Mouse (Mus musculus) liver, postnatal 0 days (tissue): ENCODE data around the gene Tmem63c. TPM values are rescaled to one million over a fixed set of nuclear protein-coding genes. Genes with fewer than 3 reads are reported as not detected.
A peak's percentile ranks its signal among the peaks of the same experiment; 100 is the strongest.

ENCODE experiments used
- ATAC-seq: fragments of 200-750 bp; cut with Nextera tagmentation; 2 replicates; pipeline ENCODE4 v1.8.0; 2017; ENCODE audit warnings: mild to moderate bottlenecking, moderate library complexity
- DNase-seq: peaks from one replicate; pipeline ENCODE4 v3.0.0-alpha.2; 2016
- H3K27ac ChIP-seq: fragments of 300-500 bp; sonication (generic); 2 replicates; pipeline ENCODE4 v1.5.1; 2014; ENCODE audit warnings: antibody characterized with exemption, moderate library complexity, mild to moderate bottlenecking, low read depth
- H3K27me3 ChIP-seq: fragments of 300-500 bp; sonication (generic); 2 replicates; pipeline ENCODE4 v1.6.1; 2014; ENCODE audit warnings: low read length, control low read depth, mixed read lengths; ENCODE audit not compliant: insufficient read depth
- H3K36me3 ChIP-seq: fragments of 300-500 bp; sonication (generic); replicated peaks from 2 replicates; pipeline ENCODE4 v1.6.1; 2014; ENCODE audit warnings: mild to moderate bottlenecking, control low read depth, low read length, moderate library complexity, mixed read lengths; ENCODE audit not compliant: insufficient read depth
- H3K4me1 ChIP-seq: fragments of 300-500 bp; sonication (generic); 2 replicates; pipeline ENCODE4 v1.6.1; 2014; ENCODE audit warnings: antibody characterized with exemption, mild to moderate bottlenecking, control low read depth; ENCODE audit not compliant: insufficient read depth
- H3K4me2 ChIP-seq: fragments of 300-500 bp; sonication (generic); 2 replicates; pipeline ENCODE4 v1.6.1; 2014; ENCODE audit warnings: low read depth, mild to moderate bottlenecking, low read length, moderate library complexity, mixed read lengths
- H3K4me3 ChIP-seq: fragments of 300-500 bp; sonication (generic); 2 replicates; pipeline ENCODE4 v1.5.1; 2014; ENCODE audit warnings: low read depth, low read length
- H3K9ac ChIP-seq: fragments of 300-500 bp; sonication (generic); replicated peaks from 2 replicates; pipeline ENCODE4 v1.6.1; 2014; ENCODE audit warnings: mild to moderate bottlenecking, moderate library complexity
- H3K9me3 ChIP-seq: fragments of 300-500 bp; sonication (generic); 2 replicates; pipeline ENCODE4 v1.6.1; 2016; ENCODE audit warnings: mild to moderate bottlenecking, control low read depth, low read length, mixed read lengths
- CTCF ChIP-seq: sonication (generic); IDR thresholded peaks from 2 replicates; pipeline ENCODE4 v1.5.1; 2016; ENCODE audit warnings: antibody characterized with exemption, low read depth
- EP300 ChIP-seq: IDR thresholded peaks from 2 replicates; pipeline ENCODE4 v1.6.1; 2016; ENCODE audit warnings: antibody characterized with exemption, low read depth, mild to moderate bottlenecking
- WGBS: fragments of 180-500 bp; shearing (Covaris S2); extraction: QIAGEN DNeasy Blood & Tissue Kit; methylation state at CpG from one replicate; pipeline ENCODE4 v1.1.7; 2014; ENCODE audit not compliant: insufficient replicate concordance; 5-methylcytosine and 5-hydroxymethylcytosine counted together
- polyA plus RNA-seq: library from polyadenylated mRNA; unstranded; fragments of >200 nt; fragmentation: Nextera tagmentation; extraction: Ambion mirVana; gene quantifications from 2 replicates; pipeline ENCODE4 v1.2.1, GENCODE M21; 2015

Tmem63c gene
- polyA plus RNA-seq, 1 experiment from 2014 or later = not detected

DNA sequence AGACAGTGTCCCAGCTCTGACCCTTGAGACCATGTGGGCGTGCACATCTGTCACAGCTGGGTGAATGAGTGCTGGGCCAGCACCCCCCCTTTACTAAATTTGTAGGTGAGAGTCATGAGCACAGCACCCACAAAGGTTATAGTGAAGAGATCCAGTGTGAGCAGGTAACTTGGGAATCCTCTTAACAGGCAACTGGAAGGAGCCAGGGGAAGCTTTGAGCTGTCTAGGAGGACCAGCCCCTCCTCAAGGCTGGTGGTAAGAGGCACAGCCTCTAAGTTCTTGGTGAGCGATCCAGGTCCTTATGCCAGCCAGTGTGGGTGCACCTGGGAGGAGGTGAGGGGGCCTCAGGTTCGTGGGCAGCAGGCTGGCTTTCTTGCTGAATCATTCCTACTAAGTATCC is 17.5 kb upstream of the Tmem63c start:
- ATAC-seq (no peak), DNase-seq (no peak)
- TF ChIP-seq EP300 (no peak), CTCF (no peak)
- Histone ChIP-seq H3K27ac (no peak overlapping the region), H3K36me3 (no peaks in the 10 kb centered on the region), H3K9ac (no peak overlapping the region), H3K4me3 (no peak overlapping the region), H3K9me3 (no peaks in the 10 kb centered on the region), H3K27me3 (no peaks in the 10 kb centered on the region), H3K4me2 (no peak overlapping the region), H3K4me1 (no peaks in the 10 kb centered on the region)
- 41% methylated on average over 3 of the region's 3 CpGs for WGBS

DNA sequence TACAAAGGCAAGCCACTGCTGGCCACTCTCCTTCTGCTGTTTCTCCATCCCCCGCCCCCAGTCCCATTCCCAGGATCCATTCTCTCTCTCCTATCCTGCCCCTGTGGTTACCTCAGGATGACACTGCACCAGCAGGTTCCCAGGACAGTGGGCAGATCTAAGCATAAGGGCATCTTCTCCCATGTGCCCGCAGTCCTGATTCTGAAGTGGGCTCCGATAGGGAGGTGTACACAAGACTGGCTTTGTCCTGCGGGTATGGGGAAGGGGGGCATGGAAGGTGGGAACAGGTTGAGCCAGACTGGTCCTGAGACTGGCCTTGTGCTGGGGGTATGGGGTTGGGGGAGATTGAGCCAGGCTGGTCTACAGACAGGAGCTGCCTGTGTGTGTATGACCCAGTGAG is 16.5 kb upstream of the Tmem63c start:
- ATAC-seq (no peak), DNase-seq (no peak)
- no peaks in the 10 kb centered on the region for H3K9me3 ChIP-seq
- no peak overlapping the region for H3K4me2 ChIP-seq
- no peak overlapping the region for H3K9ac ChIP-seq
- H3K36me3 ChIP-seq = no peaks in the 10 kb centered on the region
- no peak for TF ChIP-seq EP300
- no peak for TF ChIP-seq CTCF
- H3K4me1 ChIP-seq = no peaks in the 10 kb centered on the region
- no peaks in the 10 kb centered on the region for H3K27me3 ChIP-seq
- H3K4me3 ChIP-seq = no peak overlapping the region
- 76% methylated on average over 4 of the region's 4 CpGs for WGBS
- H3K27ac ChIP-seq = no peak overlapping the region

DNA sequence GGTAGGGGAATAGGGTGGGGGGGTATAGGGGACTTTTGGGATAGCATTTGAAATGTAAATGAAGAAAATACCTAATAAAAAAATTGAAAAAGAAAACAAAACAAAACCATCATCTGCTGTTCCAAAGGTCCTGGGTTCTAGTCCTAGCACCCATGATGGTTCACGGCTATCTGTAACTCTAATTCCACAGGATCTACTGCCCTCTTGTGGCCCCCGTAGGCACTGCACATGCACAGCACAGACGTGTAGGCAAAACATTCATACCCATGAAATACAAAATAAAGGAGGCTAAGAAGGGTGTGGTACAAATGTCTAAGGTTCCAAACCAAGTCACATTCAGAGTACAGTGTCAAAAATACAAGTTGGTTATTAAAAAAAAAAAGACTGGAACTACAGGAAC is 4.1 kb upstream of the Tmem63c start:
- Histone ChIP-seq H3K9me3 (no peaks in the 10 kb centered on the region), H3K4me2 (no peak overlapping the region), H3K27me3 (no peaks in the 10 kb centered on the region), H3K4me3 (no peak overlapping the region), H3K9ac (no peak overlapping the region), H3K36me3 (no peaks in the 10 kb centered on the region), H3K27ac (no peak overlapping the region), H3K4me1 (no peaks in the 10 kb centered on the region)
- TF ChIP-seq EP300 (no peak), CTCF (peak; percentile 67)
- ATAC-seq (no peak), DNase-seq (peak; percentile 49)
- WGBS = 30% methylated on average over 3 of the region's 3 CpGs

DNA sequence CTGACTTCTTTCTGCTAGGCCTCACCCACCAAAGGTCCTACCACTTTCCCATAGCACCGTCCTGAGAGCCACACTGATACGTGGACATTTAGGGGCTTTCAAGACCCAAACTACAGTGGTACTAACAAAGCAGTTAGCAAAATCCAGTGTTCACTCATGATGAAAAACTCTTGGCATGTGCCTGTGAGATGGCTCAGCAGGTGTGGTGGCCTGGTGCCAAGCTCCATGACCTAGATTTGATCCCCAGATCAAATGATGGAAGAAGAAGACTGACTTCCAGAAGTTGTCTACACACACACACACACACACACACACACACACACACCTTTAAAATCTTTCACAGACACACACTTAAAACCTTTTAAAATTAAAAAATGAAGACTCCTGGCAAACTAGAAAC is 2.4 kb upstream of the Tmem63c start:
- Histone ChIP-seq H3K36me3 (no peaks in the 10 kb centered on the region), H3K4me2 (no peak overlapping the region), H3K9me3 (no peaks in the 10 kb centered on the region), H3K4me1 (no peaks in the 10 kb centered on the region), H3K4me3 (no peak overlapping the region), H3K27ac (no peak overlapping the region), H3K27me3 (no peaks in the 10 kb centered on the region), H3K9ac (no peak overlapping the region)
- TF ChIP-seq EP300 = no peak
- TF ChIP-seq CTCF = no peak
- WGBS = 79% methylated on average over 2 of the region's 2 CpGs
- DNase-seq (no peak), ATAC-seq (no peak)

DNA sequence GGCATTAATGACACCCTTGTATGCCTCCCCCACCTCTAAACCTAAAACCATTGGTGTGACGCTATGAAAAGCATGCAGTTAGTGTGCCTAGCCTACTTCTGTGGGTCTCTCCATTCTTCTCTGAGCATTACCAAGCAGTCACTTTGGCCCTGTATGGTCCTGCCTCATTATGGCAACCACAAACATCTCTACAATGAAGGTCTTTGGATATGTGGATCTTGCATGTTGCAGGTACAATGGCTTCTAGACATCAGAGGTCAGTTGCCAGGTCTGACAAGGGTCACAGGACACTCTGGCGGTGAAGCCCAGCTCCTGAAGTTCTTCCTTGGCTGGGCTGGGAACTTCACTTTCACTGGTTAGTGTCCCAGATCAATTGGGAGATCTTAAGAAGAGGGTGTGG is 866 bp downstream of the Tmem63c start:
- WGBS = 60% methylated on average over 2 of the region's 2 CpGs
- no peaks in the 10 kb centered on the region for H3K36me3 ChIP-seq
- H3K4me3 ChIP-seq = no peak overlapping the region
- no peak for TF ChIP-seq CTCF
- no peak for TF ChIP-seq EP300
- no peak overlapping the region for H3K9ac ChIP-seq
- DNase-seq = no peak
- H3K4me1 ChIP-seq = no peaks in the 10 kb centered on the region
- H3K9me3 ChIP-seq = no peaks in the 10 kb centered on the region
- ATAC-seq = no peak
- H3K27me3 ChIP-seq = peaks cover 15% of the 10 kb centered on the region
- H3K27ac ChIP-seq = no peak overlapping the region
- H3K4me2 ChIP-seq = no peak overlapping the region

DNA sequence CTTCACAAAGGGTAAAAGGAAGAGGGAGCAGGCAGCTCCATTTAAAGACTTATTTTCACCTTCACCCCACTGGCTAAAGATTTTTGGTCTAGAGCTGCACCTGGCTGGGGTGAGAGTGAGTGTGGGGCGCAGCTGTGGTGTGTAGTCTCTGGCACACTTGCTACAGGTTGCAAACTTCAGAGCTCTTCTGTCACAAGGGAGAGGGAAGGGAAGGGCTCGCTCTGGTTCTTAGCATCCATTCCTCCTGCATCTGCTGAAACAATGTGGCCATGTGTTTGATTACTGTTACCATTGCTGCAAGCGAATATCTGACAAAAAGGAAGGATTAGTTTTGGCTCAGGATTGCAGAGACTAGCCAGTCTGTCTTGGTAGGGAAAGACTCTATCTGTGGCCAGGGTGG is 2.3 kb downstream of the Tmem63c start:
- H3K36me3 ChIP-seq = no peaks in the 10 kb centered on the region
- no peak overlapping the region for H3K27ac ChIP-seq
- WGBS = 55% methylated on average over 3 of the region's 3 CpGs
- no peaks in the 10 kb centered on the region for H3K4me1 ChIP-seq
- DNase-seq (no peak), ATAC-seq (no peak)
- no peak overlapping the region for H3K4me2 ChIP-seq
- no peak for TF ChIP-seq EP300
- TF ChIP-seq CTCF = no peak
- H3K4me3 ChIP-seq = no peak overlapping the region
- no peak overlapping the region for H3K9ac ChIP-seq
- H3K27me3 ChIP-seq = peaks cover 25% of the 10 kb centered on the region
- no peaks in the 10 kb centered on the region for H3K9me3 ChIP-seq
